Mouse (Mus musculus): ENCODE data around the gene Tiam1. TPM values are rescaled to one million over a fixed set of nuclear protein-coding genes. Genes with fewer than 3 reads are reported as not detected.
A peak's percentile ranks its signal among the peaks of the same experiment; 100 is the strongest.

The Tiam1 gene
- polyA plus RNA-seq, 1 experiment from 2014 or later, result 7.4 TPM

GRCm38 (mm10) chr16:90052409-90052808, 91.2 kb downstream of the Tiam1 start:
- H3K36me3 ChIP-seq (ENCODE audit: control insufficient read depth, insufficient read depth, low read length), result no peaks in the 10 kb centered on the region
- H3K9ac ChIP-seq (ENCODE audit: low read depth, low read length), result no peak overlapping the region
- WGBS, result 45% methylated on average over 11 of the region's 11 CpGs
- H3K4me2 ChIP-seq (ENCODE audit: low read depth, low read length), result no peak overlapping the region
- H3K27me3 ChIP-seq (replicated peaks; ENCODE audit: control insufficient read depth, insufficient read depth, low read length), result no peaks in the 10 kb centered on the region
- no peaks in the 10 kb centered on the region for H3K9me3 ChIP-seq (ENCODE audit: control insufficient read depth, low read length)
- no peak overlapping the region for H3K27ac ChIP-seq (ENCODE audit: low read length)
- ATAC-seq, result peak; percentile 34; the same call in 1 of the 2 replicates
- H3K4me1 ChIP-seq (ENCODE audit: control insufficient read depth, insufficient read depth, low read length), result no peaks in the 10 kb centered on the region
- H3K4me3 ChIP-seq (ENCODE audit: low read length), result no peak overlapping the region

- Histone ChIP-seq H3K27me3 (replicated peaks; ENCODE audit: control insufficient read depth, insufficient read depth, low read length) (no peaks in the 10 kb centered on the region), H3K9me3 (ENCODE audit: control insufficient read depth, low read length) (no peaks in the 10 kb centered on the region), H3K27ac (ENCODE audit: low read length) (no peak overlapping the region), H3K4me1 (ENCODE audit: control insufficient read depth, insufficient read depth, low read length) (no peaks in the 10 kb centered on the region), H3K4me2 (ENCODE audit: low read depth, low read length) (no peak overlapping the region), H3K9ac (ENCODE audit: low read depth, low read length) (no peak overlapping the region), H3K4me3 (ENCODE audit: low read length) (no peak overlapping the region), H3K36me3 (ENCODE audit: control insufficient read depth, insufficient read depth, low read length) (no peaks in the 10 kb centered on the region)
- no peak for ATAC-seq
- 88% methylated on average over 7 of the region's 7 CpGs for WGBS
These were observed 92.5 kb downstream of the Tiam1 start for GRCm38 (mm10) chr16:90051051-90051450.

- no peaks in the 10 kb centered on the region for H3K4me1 ChIP-seq (ENCODE audit: control insufficient read depth, insufficient read depth, low read length)
- no peaks in the 10 kb centered on the region for H3K27me3 ChIP-seq (replicated peaks; ENCODE audit: control insufficient read depth, insufficient read depth, low read length)
- H3K9ac ChIP-seq (ENCODE audit: low read depth, low read length), result no peak overlapping the region
- no peak for ATAC-seq
- 81% methylated on average over 6 of the region's 6 CpGs for WGBS
- H3K4me2 ChIP-seq (ENCODE audit: low read depth, low read length), result no peak overlapping the region
- no peak overlapping the region for H3K4me3 ChIP-seq (ENCODE audit: low read length)
- no peaks in the 10 kb centered on the region for H3K9me3 ChIP-seq (ENCODE audit: control insufficient read depth, low read length)
- no peak overlapping the region for H3K27ac ChIP-seq (ENCODE audit: low read length)
- no peaks in the 10 kb centered on the region for H3K36me3 ChIP-seq (ENCODE audit: control insufficient read depth, insufficient read depth, low read length)
These were observed 95.7 kb downstream of the Tiam1 start for GRCm38 (mm10) chr16:90047841-90048240.

GRCm38 (mm10) chr16:90046494-90047158, 96.9 kb downstream of the Tiam1 start:
- Histone ChIP-seq H3K4me1 (ENCODE audit: control insufficient read depth, insufficient read depth, low read length) (no peaks in the 10 kb centered on the region), H3K4me3 (ENCODE audit: low read length) (no peak overlapping the region), H3K9me3 (ENCODE audit: control insufficient read depth, low read length) (no peaks in the 10 kb centered on the region), H3K36me3 (ENCODE audit: control insufficient read depth, insufficient read depth, low read length) (no peaks in the 10 kb centered on the region), H3K27ac (ENCODE audit: low read length) (peak overlapping the region; percentile 54), H3K9ac (ENCODE audit: low read depth, low read length) (no peak overlapping the region), H3K4me2 (ENCODE audit: low read depth, low read length) (no peak overlapping the region), H3K27me3 (replicated peaks; ENCODE audit: control insufficient read depth, insufficient read depth, low read length) (no peaks in the 10 kb centered on the region)
- peak; percentile 58; the same call in 1 of the 2 replicates for ATAC-seq
- 51% methylated on average over 12 of the region's 12 CpGs for WGBS

- 91% methylated on average over 8 of the region's 8 CpGs for WGBS
- H3K4me3 ChIP-seq (ENCODE audit: low read length), result no peak overlapping the region
- H3K9ac ChIP-seq (ENCODE audit: low read depth, low read length), result no peak overlapping the region
- ATAC-seq, result no peak
- H3K4me2 ChIP-seq (ENCODE audit: low read depth, low read length), result no peak overlapping the region
- no peaks in the 10 kb centered on the region for H3K36me3 ChIP-seq (ENCODE audit: control insufficient read depth, insufficient read depth, low read length)
- H3K9me3 ChIP-seq (ENCODE audit: control insufficient read depth, low read length), result no peaks in the 10 kb centered on the region
- peaks cover 3% of the 10 kb centered on the region; the same call in 1 of the 2 replicates for H3K4me1 ChIP-seq (ENCODE audit: control insufficient read depth, insufficient read depth, low read length)
- no peaks in the 10 kb centered on the region for H3K27me3 ChIP-seq (replicated peaks; ENCODE audit: control insufficient read depth, insufficient read depth, low read length)
- H3K27ac ChIP-seq (ENCODE audit: low read length), result no peak overlapping the region
These were observed 98.0 kb downstream of the Tiam1 start for GRCm38 (mm10) chr16:90045611-90046010.

GRCm38 (mm10) chr16:90044004-90044754, 99.4 kb downstream of the Tiam1 start:
- Histone ChIP-seq H3K4me1 (ENCODE audit: control insufficient read depth, insufficient read depth, low read length) (peaks cover 3% of the 10 kb centered on the region; the same call in 1 of the 2 replicates), H3K36me3 (ENCODE audit: control insufficient read depth, insufficient read depth, low read length) (no peaks in the 10 kb centered on the region), H3K4me2 (ENCODE audit: low read depth, low read length) (no peak overlapping the region), H3K4me3 (ENCODE audit: low read length) (no peak overlapping the region), H3K27ac (ENCODE audit: low read length) (no peak overlapping the region), H3K27me3 (replicated peaks; ENCODE audit: control insufficient read depth, insufficient read depth, low read length) (no peaks in the 10 kb centered on the region), H3K9me3 (ENCODE audit: control insufficient read depth, low read length) (no peaks in the 10 kb centered on the region), H3K9ac (ENCODE audit: low read depth, low read length) (no peak overlapping the region)
- WGBS, result 85% methylated on average over 21 of the region's 21 CpGs
- ATAC-seq, result no peak

- Histone ChIP-seq H3K9ac (ENCODE audit: low read depth, low read length) (no peak overlapping the region), H3K36me3 (ENCODE audit: control insufficient read depth, insufficient read depth, low read length) (no peaks in the 10 kb centered on the region), H3K9me3 (ENCODE audit: control insufficient read depth, low read length) (no peaks in the 10 kb centered on the region), H3K27ac (ENCODE audit: low read length) (no peak overlapping the region), H3K4me3 (ENCODE audit: low read length) (no peak overlapping the region), H3K4me1 (ENCODE audit: control insufficient read depth, insufficient read depth, low read length) (peaks cover 3% of the 10 kb centered on the region; the same call in 1 of the 2 replicates), H3K27me3 (replicated peaks; ENCODE audit: control insufficient read depth, insufficient read depth, low read length) (no peaks in the 10 kb centered on the region), H3K4me2 (ENCODE audit: low read depth, low read length) (no peak overlapping the region)
- 0 out of 2 replicates have a peak, but pooled peaks have one; percentile 33 for ATAC-seq
- WGBS, result 81% methylated on average over 10 of the region's 10 CpGs
These were observed 100.7 kb downstream of the Tiam1 start for GRCm38 (mm10) chr16:90042874-90043273.

GRCm38 (mm10) chr16:90042386-90042785, 101.2 kb downstream of the Tiam1 start:
- no peak for ATAC-seq
- H3K27me3 ChIP-seq (replicated peaks; ENCODE audit: control insufficient read depth, insufficient read depth, low read length), result no peaks in the 10 kb centered on the region
- 84% methylated on average over 10 of the region's 10 CpGs for WGBS

GRCm38 (mm10) chr16:90040771-90041364, 102.7 kb downstream of the Tiam1 start:
- H3K36me3 ChIP-seq (ENCODE audit: control insufficient read depth, insufficient read depth, low read length), result no peaks in the 10 kb centered on the region
- H3K4me3 ChIP-seq (ENCODE audit: low read length), result no peak overlapping the region
- H3K27ac ChIP-seq (ENCODE audit: low read length), result no peak overlapping the region
- H3K4me2 ChIP-seq (ENCODE audit: low read depth, low read length), result no peak overlapping the region
- 48% methylated on average over 8 of the region's 8 CpGs for WGBS
- no peaks in the 10 kb centered on the region for H3K9me3 ChIP-seq (ENCODE audit: control insufficient read depth, low read length)
- no peak for ATAC-seq
- H3K27me3 ChIP-seq (replicated peaks; ENCODE audit: control insufficient read depth, insufficient read depth, low read length), result no peaks in the 10 kb centered on the region
- no peak overlapping the region for H3K9ac ChIP-seq (ENCODE audit: low read depth, low read length)
- peaks cover 3% of the 10 kb centered on the region; the same call in 1 of the 2 replicates for H3K4me1 ChIP-seq (ENCODE audit: control insufficient read depth, insufficient read depth, low read length)

More at GRCm38 (mm10) chr16:90042386-90042785, 101.2 kb downstream of the Tiam1 start:
- Histone ChIP-seq H3K4me1 (ENCODE audit: control insufficient read depth, insufficient read depth, low read length) (peaks cover 3% of the 10 kb centered on the region; the same call in 1 of the 2 replicates), H3K27ac (ENCODE audit: low read length) (no peak overlapping the region), H3K4me3 (ENCODE audit: low read length) (no peak overlapping the region), H3K36me3 (ENCODE audit: control insufficient read depth, insufficient read depth, low read length) (no peaks in the 10 kb centered on the region), H3K4me2 (ENCODE audit: low read depth, low read length) (no peak overlapping the region), H3K9ac (ENCODE audit: low read depth, low read length) (no peak overlapping the region), H3K9me3 (ENCODE audit: control insufficient read depth, low read length) (no peaks in the 10 kb centered on the region)
